Mouse (Mus musculus) mature B cell (primary cell): Measurements from ENCODE around the gene Cks2.
"Not testable (repeated sequence)": the region's sequence is repeated elsewhere in the genome, so short reads cannot be mapped to it uniquely, and the experiment has no call there.

Experiments
- in situ Hi-C: fragments of 300-500 bp; cut with MboI; formaldehyde crosslinking; loops from 2 replicates; pipeline ENCODE4 v1.14.3; 2019

Gene Cks2

GRCm38 (mm10) chr13:51638958-51639357 lies 6.1 kb upstream of the Cks2 start:
- in situ Hi-C loops, result no loop called here

GRCm38 (mm10) chr13:51641424-51641823 lies 3.6 kb upstream of the Cks2 start:
- in situ Hi-C loops, result no loop called here

- in situ Hi-C loops, result no loop called here
Measured at GRCm38 (mm10) chr13:51642171-51642778, 2.8 kb upstream of the Cks2 start.

GRCm38 (mm10) chr13:51643924-51644828 lies 856 bp upstream of the Cks2 start:
- in situ Hi-C loops, result no loop called here

GRCm38 (mm10) chr13:51645872-51646271 lies 840 bp downstream of the Cks2 start:
- in situ Hi-C loops, result no loop called here

- in situ Hi-C loops, result no loop called here
Measured at GRCm38 (mm10) chr13:51646362-51647027, 1.5 kb downstream of the Cks2 start.

- in situ Hi-C loops, result no loop called here
Measured at GRCm38 (mm10) chr13:51647770-51648169, 2.7 kb downstream of the Cks2 start.

- in situ Hi-C loops, result no loop called here
Measured at GRCm38 (mm10) chr13:51648237-51648636, 3.2 kb downstream of the Cks2 start.

GRCm38 (mm10) chr13:51649740-51650139 lies 4.7 kb downstream of the Cks2 start:
- in situ Hi-C loops, result no loop called here

- in situ Hi-C loops, result no loop called here
Measured at GRCm38 (mm10) chr13:51651408-51652064, 6.5 kb downstream of the Cks2 start, which contains the start of gene Secisbp2. TSS of gene Secisbp2 (plus strand) at chr13:51651697.

GRCm38 (mm10) chr13:51653159-51653558 lies 8.1 kb downstream of the Cks2 start:
- in situ Hi-C loops, result no loop called here

- in situ Hi-C loops, result no loop called here
Measured at GRCm38 (mm10) chr13:51653961-51654360, 8.9 kb downstream of the Cks2 start.

GRCm38 (mm10) chr13:51656516-51657235 lies 11.6 kb downstream of the Cks2 start:
- in situ Hi-C loops, result no loop called here

GRCm38 (mm10) chr13:51658094-51658493 lies 13.1 kb downstream of the Cks2 start:
- in situ Hi-C loops, result no loop called here

- in situ Hi-C loops, result no loop called here
Measured at GRCm38 (mm10) chr13:51659573-51659972, 14.5 kb downstream of the Cks2 start.

- in situ Hi-C loops, result no loop called here
Measured at GRCm38 (mm10) chr13:51663561-51663960, 18.5 kb downstream of the Cks2 start.

- in situ Hi-C loops, result not testable (repeated sequence)
Measured at GRCm38 (mm10) chr13:51668195-51668594, 23.2 kb downstream of the Cks2 start.

- in situ Hi-C loops, result no loop called here
Measured at GRCm38 (mm10) chr13:51676641-51677040, 31.6 kb downstream of the Cks2 start.

GRCm38 (mm10) chr13:51677041-51677440 lies 32.0 kb downstream of the Cks2 start:
- in situ Hi-C loops, result no loop called here

- in situ Hi-C loops, result no loop called here
Measured at GRCm38 (mm10) chr13:51677630-51678185, 32.7 kb downstream of the Cks2 start.

- in situ Hi-C loops, result no loop called here
Measured at GRCm38 (mm10) chr13:51678687-51679086, 33.7 kb downstream of the Cks2 start.
